Comparison of ENCODE assay signal across 11 mouse cellular contexts in the genomic region with DNA sequence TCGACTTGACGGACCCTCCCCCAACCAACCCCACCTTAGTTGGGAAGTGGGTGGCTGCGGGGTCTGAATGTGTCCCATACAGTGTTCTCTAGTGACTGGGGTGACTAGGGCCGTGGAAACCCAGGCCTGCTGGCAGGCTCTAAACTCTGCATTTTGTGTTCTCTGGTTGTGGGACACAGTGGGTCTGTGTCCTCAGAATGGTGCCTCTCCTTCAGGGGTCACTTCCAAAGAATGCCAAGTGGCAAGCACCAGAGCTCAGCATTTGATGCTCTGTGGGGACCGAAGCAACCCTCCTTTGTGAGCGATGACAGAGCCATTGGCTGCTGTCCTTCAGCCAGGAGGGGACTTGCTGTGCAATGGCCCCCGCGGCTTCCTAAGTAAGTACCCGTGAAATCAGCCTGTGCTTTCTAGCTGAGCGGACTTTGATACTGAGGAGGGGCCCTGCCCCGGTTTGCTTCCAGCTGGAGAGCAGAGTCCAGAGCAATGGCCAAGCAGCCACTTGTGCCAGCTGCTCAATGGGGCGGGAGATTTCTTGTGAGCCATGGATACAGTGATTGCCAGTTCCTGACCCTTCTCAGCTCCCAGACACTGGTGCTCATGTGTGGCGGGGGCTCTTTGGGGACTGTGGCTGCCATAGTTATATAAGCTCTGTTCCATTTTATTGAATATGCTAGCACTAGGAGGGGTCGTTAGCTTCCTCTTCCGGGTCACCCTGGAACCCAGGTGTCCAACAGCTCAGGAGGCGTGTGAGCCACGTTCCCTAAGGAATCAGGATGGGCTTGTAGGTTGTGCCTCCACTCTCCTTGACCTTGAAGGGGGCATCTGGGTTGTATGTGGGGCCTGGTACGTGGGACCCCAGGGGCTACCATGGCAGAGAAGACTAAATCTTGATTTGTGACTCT.
DNase-seq lines count a peak whose midpoint lies in the region; ATAC-seq and TF ChIP-seq lines count a peak whose summit lies in the region.
"Had no signal": no experiment of that assay in that cellular context is flagged by ENCODE, and none has a peak within 500 bp of the region (broad histone marks: within the 10 kb centered on the region; RNA-seq: fewer than 3 reads in every experiment).

No protein-coding gene starts in this region.

- no peak overlapping the region for H3K27ac ChIP-seq in forebrain, postnatal 0 days (ENCODE audit: low read depth, low read length)
- peak overlapping the region; percentile 46; the same call in 1 of the 2 replicates for H3K27ac ChIP-seq in neural tube, embryonic 13.5 days (replicated peaks)
- H3K27ac ChIP-seq: lung, embryonic 15.5 days had no signal

- no peaks in the 10 kb centered on the region for H3K9me3 ChIP-seq in forebrain, postnatal 0 days (ENCODE audit: low read length)
- H3K9me3 ChIP-seq in neural tube, embryonic 13.5 days: no peaks in the 10 kb centered on the region
- H3K9me3 ChIP-seq: lung, embryonic 15.5 days had no signal

- no peaks in the 10 kb centered on the region for H3K27me3 ChIP-seq in forebrain, postnatal 0 days (ENCODE audit: insufficient read depth, low read length)
- peaks cover 77% of the 10 kb centered on the region for H3K27me3 ChIP-seq in neural tube, embryonic 13.5 days
- H3K27me3 ChIP-seq: lung, embryonic 15.5 days had no signal

- H3K36me3 ChIP-seq in forebrain, postnatal 0 days (ENCODE audit: insufficient read depth): no peaks in the 10 kb centered on the region
- H3K36me3 ChIP-seq in neural tube, embryonic 13.5 days: no peaks in the 10 kb centered on the region
- H3K36me3 ChIP-seq: G1E; lung, embryonic 15.5 days had no signal

- peak; percentile 71 to 74 for DNase-seq in right cerebral cortex, postnatal 10 days (ENCODE audit: low spot score in 2 of 2)
- DNase-seq in right cerebral cortex, adult 18-20 months: no peak
- DNase-seq in forebrain, postnatal 0 days: peak; percentile 60
- peak; percentile 85 to 93 for DNase-seq in kidney, postnatal 36 days
- DNase-seq in lung, postnatal 14 days: no peak
- no peak for DNase-seq in natural killer cell, adult 2 months (ENCODE audit: low spot score in 2 of 2)
- no peak for DNase-seq in left cerebral cortex, adult 11 months (ENCODE audit: low spot score)

- no peak overlapping the region for H3K4me3 ChIP-seq in forebrain, postnatal 0 days (ENCODE audit: low read depth, low read length)
- H3K4me3 ChIP-seq in neural tube, embryonic 13.5 days: no peak overlapping the region
- H3K4me3 ChIP-seq: erythroblast, embryonic 14.5 days; lung, embryonic 15.5 days had no signal

- H3K4me2 ChIP-seq in forebrain, postnatal 0 days (ENCODE audit: low read depth): no peak overlapping the region
- no peak overlapping the region for H3K4me2 ChIP-seq in neural tube, embryonic 13.5 days
- H3K4me2 ChIP-seq: lung, embryonic 15.5 days had no signal

- ATAC-seq in forebrain, postnatal 0 days: peak; percentile 87
- ATAC-seq in neural tube, embryonic 13.5 days (ENCODE audit: low read depth): peak; percentile 81

- H3K4me1 ChIP-seq in forebrain, postnatal 0 days (ENCODE audit: insufficient read depth): 0 out of 2 replicates have a peak, but pooled peaks cover 4% of the 10 kb centered on the region
- H3K4me1 ChIP-seq in neural tube, embryonic 13.5 days (replicated peaks): peaks cover 27% of the 10 kb centered on the region
- H3K4me1 ChIP-seq: lung, embryonic 15.5 days had no signal

- no peak overlapping the region for H3K9ac ChIP-seq in forebrain, postnatal 0 days
- no peak overlapping the region for H3K9ac ChIP-seq in neural tube, embryonic 13.5 days
- H3K9ac ChIP-seq: lung, embryonic 15.5 days had no signal

- no peak for TF ChIP-seq CTCF in forebrain, postnatal 0 days (IDR thresholded peaks at IDR 0.05; ENCODE audit: low read depth)

- 53% methylated on average over 18 of the region's 18 CpGs for WGBS in forebrain, postnatal 0 days
- WGBS in neural tube, embryonic 13.5 days: 21% methylated on average over 18 of the region's 18 CpGs

Comparison
In these comparisons a context has a peak if more than half of its experiments do, and no peak if none do; other contexts are left out.
1. DNase-seq: peak in right cerebral cortex, postnatal 10 days (2 of 2), forebrain, postnatal 0 days (single experiment) and kidney, postnatal 36 days (2 of 2); none in right cerebral cortex, adult 18-20 months (single experiment), lung, postnatal 14 days (single experiment), natural killer cell, adult 2 months (0 of 2) and left cerebral cortex, adult 11 months (single experiment).